Mouse (Mus musculus) adrenal gland, postnatal 36 days (tissue): ENCODE data around the gene Ncf2. TPM values are rescaled to one million over a fixed set of nuclear protein-coding genes. Genes with fewer than 3 reads are reported as not detected.
"Not testable (repeated sequence)": the region's sequence is repeated elsewhere in the genome, so short reads cannot be mapped to it uniquely, and the experiment has no call there.

Source experiments
- DNase-seq, 2 experiments: peaks; one replicate each; pipeline ENCODE4 v3.0.0; 2021; ENCODE audit warnings: mixed read lengths in 1 of 2
- long read RNA-seq, 2 experiments: library from polyadenylated mRNA; stranded (forward); transcript quantifications; one replicate each; pipeline ENCODE4 v2.0.0; 2021; ENCODE audit warnings: borderline sequencing depth in 2 of 2
- total RNA-seq, 2 experiments: library from RNA; stranded (reverse); gene quantifications; 2 replicates each; pipeline ENCODE4 v1.2.3; 2021

Ncf2 gene
- 1 to 10 TPM; 2.8 to 8.8 TPM for total RNA-seq
- long read RNA-seq, experiment 1, partial matches to known transcripts, result 0 of 1 reads
- long read RNA-seq, experiment 1, other reads (novel, unspliced or antisense), result 0 of 1 reads
- long read RNA-seq, experiment 2, result 0 reads

GRCm38 (mm10) chr1:152799897-152800296 lies at the start of gene Ncf2:
Ncf2 (plus strand) TSS chr1:152800194.
- peak in 1 of 2 experiments; percentile 31 for DNase-seq

DNA sequence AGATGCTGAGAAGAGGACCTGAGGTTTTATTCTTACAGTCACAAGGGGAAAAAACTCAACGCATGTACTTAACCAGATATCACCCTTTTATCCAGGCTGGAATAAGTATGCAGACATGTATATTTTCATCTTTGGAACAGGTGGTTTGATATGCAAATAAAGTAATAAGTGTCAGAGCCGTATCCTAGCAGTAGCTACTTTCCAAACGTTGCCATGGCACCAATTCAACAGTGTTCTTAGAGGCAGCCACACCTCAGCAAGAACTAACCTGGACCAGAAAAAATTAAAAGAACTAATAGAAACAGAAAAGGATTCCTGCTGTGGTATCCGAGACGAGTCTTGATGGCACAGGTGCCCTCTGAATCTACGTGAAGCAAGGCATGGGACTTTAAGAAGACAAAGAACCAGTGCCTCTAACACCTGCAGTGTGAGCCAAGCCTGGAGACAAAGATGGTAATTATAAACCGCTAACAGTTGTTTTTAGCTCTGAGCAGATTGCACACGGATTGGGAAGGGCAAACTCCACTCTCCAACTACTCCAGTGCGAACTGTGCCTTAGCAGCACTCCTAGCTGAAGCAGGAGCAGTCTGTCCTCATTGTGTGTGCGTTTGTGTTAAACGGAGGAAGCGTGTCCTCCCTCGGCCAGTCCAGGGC lies 49.6 kb upstream of the Ncf2 start, which contains the start of gene Apobec4:
Apobec4 (plus strand) TSS at position 240 of the 654 bp plus-strand sequence.
- no peak for DNase-seq

DNA sequence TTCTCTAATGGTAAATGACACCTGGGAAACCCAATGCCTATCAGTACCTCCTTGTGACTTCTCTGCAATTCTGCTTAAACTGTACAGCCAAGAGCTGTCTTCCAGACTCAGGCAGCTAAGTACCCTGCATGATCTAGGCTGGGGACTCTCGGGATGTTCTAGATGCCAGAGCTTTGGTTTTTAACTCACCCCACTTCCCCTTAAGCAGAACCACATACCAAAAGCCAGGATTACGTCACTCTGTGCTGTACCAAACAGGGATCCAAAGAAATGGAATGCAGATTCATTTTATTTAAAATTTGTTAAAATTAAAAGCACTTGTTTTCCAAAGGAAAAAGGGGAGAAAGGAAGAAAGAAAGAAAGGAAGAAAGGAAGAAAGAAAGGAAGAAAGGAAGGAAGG lies 38.2 kb upstream of the Ncf2 start:
- DNase-seq, result no peak

- DNase-seq, result peak; percentile 98 to 99
These were observed 33.8 kb upstream of the Ncf2 start, which contains the start of the genes Rgl1 and Arpc5 for GRCm38 (mm10) chr1:152766032-152766772. Rgl1 (minus strand) TSS chr1:152766351. Arpc5 (plus strand) TSS chr1:152766542.

DNA sequence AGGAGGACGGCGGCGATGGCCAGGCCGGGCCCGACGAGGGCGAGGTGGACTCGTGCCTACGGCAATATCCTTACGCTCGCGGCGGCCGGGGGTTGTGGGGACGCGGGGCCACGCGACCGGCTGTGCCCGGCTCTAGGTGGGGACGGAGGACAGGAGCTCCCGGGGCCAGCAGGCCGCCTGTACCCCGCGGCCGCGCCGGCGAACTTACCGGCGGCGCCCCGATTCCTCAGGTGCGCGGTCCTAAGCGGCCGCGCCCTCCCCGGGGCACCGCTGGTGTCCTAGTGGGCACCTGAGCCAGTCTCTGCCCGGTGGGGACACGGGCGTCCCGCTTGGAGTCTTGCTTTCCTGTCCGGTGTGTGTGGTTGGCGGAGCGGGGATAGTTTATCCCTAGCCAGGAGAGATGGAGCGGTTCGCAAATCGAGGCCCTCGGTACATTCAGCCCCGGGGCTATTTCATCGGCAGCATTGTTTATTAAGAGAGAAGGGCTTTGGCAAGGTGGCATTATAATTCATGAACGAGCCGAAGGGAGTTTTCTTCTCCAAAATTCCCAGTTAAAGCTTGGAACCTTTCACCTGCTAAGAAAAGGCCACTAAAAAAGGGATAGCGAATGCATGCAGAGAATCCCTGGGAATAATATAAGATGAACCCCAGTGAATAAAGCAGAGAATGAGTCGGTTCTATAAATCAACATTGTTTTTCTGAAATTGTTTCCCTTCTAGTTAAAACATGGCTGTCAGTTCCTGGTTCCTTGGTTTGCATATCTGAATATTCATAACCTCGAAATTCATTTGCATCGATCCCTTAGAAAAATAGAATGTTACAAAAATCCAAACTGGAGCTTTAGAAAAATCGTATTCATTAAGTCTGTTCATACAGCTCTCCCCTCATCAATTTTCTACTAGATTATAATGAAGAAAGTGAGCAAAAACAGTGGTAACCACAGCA lies 32.9 kb upstream of the Ncf2 start:
- peak; percentile 15 to 34 for DNase-seq

GRCm38 (mm10) chr1:152767749-152768488 lies 32.1 kb upstream of the Ncf2 start:
- DNase-seq, result peak; percentile 81 to 85

- DNase-seq, result no peak
These were observed 29.0 kb upstream of the Ncf2 start for GRCm38 (mm10) chr1:152771016-152771415.

DNA sequence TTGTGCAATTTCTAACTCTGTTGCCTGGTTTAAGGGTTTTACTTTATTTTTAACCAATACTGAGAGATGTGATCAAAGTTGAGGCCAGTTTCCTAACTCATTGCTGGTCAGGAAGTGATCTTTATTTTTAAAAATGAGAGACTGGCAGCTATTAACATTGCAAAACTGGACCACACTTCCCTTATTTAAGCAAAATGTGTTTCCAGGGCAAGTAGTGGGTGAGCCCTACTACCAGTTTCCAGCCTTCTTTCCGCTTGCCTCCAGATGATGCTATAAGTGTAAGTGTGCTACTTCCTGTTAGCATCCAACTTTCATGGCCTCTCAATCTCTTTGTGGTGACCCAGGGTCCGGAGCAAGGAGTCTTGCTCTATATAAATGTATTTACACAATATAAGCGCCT lies 25.4 kb upstream of the Ncf2 start:
- DNase-seq, result not testable (repeated sequence)

DNA sequence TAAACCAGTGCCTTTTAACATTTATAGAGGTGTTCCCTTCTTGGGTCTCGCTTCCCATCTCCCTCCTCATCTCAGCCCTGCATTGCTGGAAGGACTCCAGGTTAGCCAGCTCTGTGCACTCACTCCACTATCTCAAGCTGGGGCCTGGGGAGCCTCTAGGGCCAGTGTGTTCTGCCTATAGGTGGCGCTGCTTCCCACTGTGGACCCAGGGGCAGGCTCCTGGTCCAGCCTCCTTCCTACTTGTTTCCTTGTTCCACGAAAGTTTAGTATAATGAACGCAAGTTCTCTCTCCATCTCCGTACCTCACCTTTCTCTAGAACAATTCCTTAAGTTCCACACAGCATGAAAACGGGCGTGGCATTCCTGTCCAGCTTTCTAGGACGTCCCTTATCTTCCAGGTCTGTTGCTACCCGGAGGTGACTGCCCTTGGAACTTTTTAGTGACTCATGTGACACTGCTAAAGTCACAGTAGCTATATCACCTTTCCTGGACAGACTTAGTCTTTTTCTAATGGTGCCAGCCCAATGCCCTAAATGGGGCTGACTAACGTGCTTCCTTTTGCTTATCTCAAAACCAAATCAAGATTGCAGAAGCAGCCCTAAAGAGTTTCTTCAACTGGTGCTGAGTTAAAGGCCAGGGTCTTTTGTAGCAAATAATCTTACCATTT lies 20.8 kb upstream of the Ncf2 start:
- DNase-seq, result peak; percentile 88 to 90

DNA sequence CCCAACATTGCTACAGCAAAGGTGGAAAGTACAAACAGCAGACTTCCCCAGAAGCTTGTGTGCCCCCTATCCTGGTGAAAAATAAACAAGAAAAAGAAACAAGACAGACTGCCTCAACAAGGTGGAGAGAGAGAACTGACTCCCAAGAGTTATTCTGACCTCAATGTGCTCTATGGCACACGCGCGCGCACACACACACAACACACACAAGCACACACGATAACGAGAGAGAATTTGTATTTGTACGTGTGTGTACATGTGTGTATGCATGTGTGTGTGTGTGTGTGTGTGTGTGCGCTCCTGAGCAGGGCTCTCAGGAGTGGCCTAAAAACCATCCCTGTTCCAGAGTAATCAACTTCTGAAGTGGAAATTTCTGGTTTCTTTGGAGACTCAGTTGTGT lies 15.4 kb upstream of the Ncf2 start:
- no peak for DNase-seq

GRCm38 (mm10) chr1:152785446-152785845 lies 14.5 kb upstream of the Ncf2 start:
- DNase-seq, result not testable (repeated sequence)

DNA sequence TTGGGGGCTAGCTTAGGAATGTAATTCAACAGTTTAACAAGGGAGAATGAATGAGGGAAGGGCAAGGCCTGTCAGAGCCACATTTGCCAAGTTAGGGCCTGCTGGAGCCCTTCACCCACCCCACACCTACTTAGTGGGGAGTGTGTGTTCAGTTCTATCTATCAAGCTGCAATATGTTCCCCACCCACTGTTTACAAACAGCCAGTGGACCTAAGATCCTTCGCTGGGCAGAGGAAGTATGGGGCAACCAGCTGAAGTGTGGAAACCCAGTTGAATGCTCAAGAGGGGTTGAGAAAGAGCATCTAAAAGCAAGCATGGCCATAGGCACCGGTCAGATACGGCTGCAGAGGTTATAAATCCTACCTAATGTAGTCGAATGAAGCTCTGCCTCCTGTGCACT lies 13.0 kb upstream of the Ncf2 start:
- no peak for DNase-seq

DNA sequence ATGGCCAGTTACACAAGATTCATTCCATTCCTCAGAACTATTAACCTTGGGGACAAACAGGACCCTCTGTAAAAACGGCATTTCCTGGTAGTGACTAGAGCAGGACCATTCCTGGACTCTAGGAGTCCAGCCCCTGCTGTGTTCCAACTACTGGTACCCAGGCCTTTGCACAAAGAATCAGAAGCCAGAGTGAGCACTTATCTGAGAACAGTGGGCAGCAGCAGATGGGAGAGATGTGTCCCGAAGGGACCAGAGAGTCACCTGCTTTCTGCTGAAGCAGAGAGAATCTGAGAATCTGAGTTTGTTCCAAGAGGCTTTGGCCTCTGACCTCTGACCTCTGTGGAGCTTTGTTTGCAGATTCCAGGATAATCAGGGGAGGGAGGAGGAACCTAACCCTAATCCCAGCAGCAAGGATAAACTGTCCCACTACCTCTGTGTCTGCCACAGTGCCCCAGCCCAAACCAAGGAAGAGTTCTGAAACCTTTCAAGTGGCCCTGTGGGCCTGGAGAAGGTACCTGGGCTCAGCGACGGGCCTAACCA lies 11.8 kb upstream of the Ncf2 start:
- DNase-seq, result no peak

- DNase-seq, result peak; percentile 40 to 57
These were observed 9.7 kb upstream of the Ncf2 start for GRCm38 (mm10) chr1:152790254-152790653.

- DNase-seq, result no peak
These were observed 9.2 kb upstream of the Ncf2 start for GRCm38 (mm10) chr1:152790821-152791220.

DNA sequence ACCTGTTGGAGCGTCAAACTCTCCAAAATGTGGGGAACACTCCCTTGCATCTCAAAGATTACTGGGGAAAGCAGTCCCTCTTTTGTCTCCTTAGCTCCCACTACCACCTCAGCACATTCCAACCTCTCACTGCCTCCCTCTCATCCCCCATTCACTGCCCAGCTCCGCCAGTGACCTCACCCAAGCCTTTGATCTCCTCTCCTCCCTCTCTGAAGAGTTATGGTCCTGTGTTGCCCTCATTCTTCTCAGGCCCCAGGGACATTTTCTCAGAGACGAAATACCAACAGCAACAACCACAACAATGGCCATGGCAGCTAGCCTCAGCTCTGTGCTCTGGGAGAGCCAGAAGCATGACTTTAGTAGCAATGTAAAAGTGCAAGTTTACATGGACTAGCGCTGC lies 8.7 kb upstream of the Ncf2 start:
- DNase-seq, result peak; percentile 48 to 51

GRCm38 (mm10) chr1:152792736-152793494 lies 7.1 kb upstream of the Ncf2 start:
- DNase-seq, result no peak

GRCm38 (mm10) chr1:152793495-152794130 lies 6.4 kb upstream of the Ncf2 start:
- DNase-seq, result no peak

GRCm38 (mm10) chr1:152795688-152796255 lies 4.2 kb upstream of the Ncf2 start:
- no peak for DNase-seq
